Mouse (Mus musculus): Measurements from ENCODE around the gene Olfr1058.

GRCm38 (mm10) chr2:86413950-86414349, 25.6 kb upstream of the Olfr1058 start, which contains the start of gene Olfr1061:
- no peak for TF ChIP-seq EP300 (IDR thresholded peaks at IDR 0.05; ENCODE audit: insufficient read depth, low read depth, low read length)
- TF ChIP-seq CTCF (IDR thresholded peaks at IDR 0.05) = no peak

All from heart, adult 2 months (tissue).